Mouse (Mus musculus) embryonic facial prominence, embryonic 12.5 days (tissue): ENCODE measurements around the gene Rfc4. TPM values are rescaled to one million over a fixed set of nuclear protein-coding genes. Genes with fewer than 3 reads are reported as not detected.

Experiments
- ATAC-seq: fragments of 200-750 bp; cut with Nextera tagmentation; 2 replicates; pipeline ENCODE4 v1.8.0; 2017; ENCODE audit not compliant: insufficient number of reproducible peaks, insufficient read depth, low FRiP score, low TSS enrichment
- H3K27ac ChIP-seq: fragments of 300-500 bp; sonication (generic); 2 replicates; pipeline ENCODE4 v1.5.1; 2016; ENCODE audit warnings: mild to moderate bottlenecking
- H3K27me3 ChIP-seq: fragments of 300-500 bp; sonication (generic); 2 replicates; pipeline ENCODE4 v1.6.1; 2016; ENCODE audit warnings: mild to moderate bottlenecking, moderate library complexity
- H3K36me3 ChIP-seq: fragments of 300-500 bp; sonication (generic); 2 replicates; pipeline ENCODE4 v1.6.1; 2016; ENCODE audit warnings: mild to moderate bottlenecking
- H3K4me1 ChIP-seq: fragments of 300-500 bp; sonication (generic); 2 replicates; pipeline ENCODE4 v1.6.1; 2016
- H3K4me2 ChIP-seq: fragments of 300-500 bp; sonication (generic); replicated peaks from 2 replicates; pipeline ENCODE4 v1.6.1; 2016; ENCODE audit warnings: mild to moderate bottlenecking, moderate library complexity
- H3K4me3 ChIP-seq: fragments of 300-500 bp; sonication (generic); 2 replicates; pipeline ENCODE4 v1.5.1; 2016; ENCODE audit warnings: mild to moderate bottlenecking
- H3K9ac ChIP-seq: fragments of 300-500 bp; sonication (generic); 2 replicates; pipeline ENCODE4 v1.6.1; 2016; ENCODE audit warnings: mild to moderate bottlenecking, moderate library complexity
- H3K9me3 ChIP-seq: fragments of 300-500 bp; sonication (generic); 2 replicates; pipeline ENCODE4 v1.6.1; 2016; ENCODE audit warnings: mild to moderate bottlenecking, moderate library complexity
- WGBS: fragments of 180-500 bp; shearing (Covaris S2); methylation state at CpG from one replicate; pipeline ENCODE4 v1.1.7; 2016; 5-methylcytosine and 5-hydroxymethylcytosine counted together
- polyA plus RNA-seq: library from polyadenylated mRNA; unstranded; fragments of >200 nt; fragmentation: Nextera tagmentation; extraction: Ambion mirVana; gene quantifications from 2 replicates; pipeline ENCODE4 v1.2.1, GENCODE M21; 2016

Gene Rfc4
- polyA plus RNA-seq, 1 experiment from 2014 or later: 139 TPM

- no peaks in the 10 kb centered on the region for H3K9me3 ChIP-seq
- H3K27me3 ChIP-seq: no peaks in the 10 kb centered on the region
- 91% methylated on average over 3 of the region's 3 CpGs for WGBS
- H3K9ac ChIP-seq: no peak overlapping the region
- H3K36me3 ChIP-seq: no peaks in the 10 kb centered on the region
- no peak overlapping the region for H3K4me2 ChIP-seq
- ATAC-seq: no peak
- peaks cover 12% of the 10 kb centered on the region for H3K4me1 ChIP-seq
- no peak overlapping the region for H3K27ac ChIP-seq
- H3K4me3 ChIP-seq: no peak overlapping the region
These were observed 2.8 kb upstream of the Rfc4 start for GRCm38 (mm10) chr16:23130303-23130702.

DNA sequence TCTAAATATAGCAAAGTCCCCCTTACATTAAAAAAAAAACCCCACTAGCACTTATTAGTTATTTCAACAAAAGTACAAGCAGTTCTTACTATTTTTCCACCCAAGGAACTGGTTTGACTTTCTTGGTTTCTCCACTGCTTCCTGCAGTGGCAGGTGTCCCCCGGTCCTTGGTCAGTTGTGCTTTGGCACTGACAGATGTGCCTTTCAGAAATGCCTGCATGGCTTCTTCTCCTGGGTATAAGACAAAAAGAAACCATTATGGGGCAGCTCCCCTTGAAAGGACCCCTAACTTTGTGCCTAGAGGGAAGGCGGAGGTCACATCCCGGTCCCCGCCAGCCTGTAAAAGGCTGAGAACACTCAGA lies 245 bp downstream of the Rfc4 start:
- Histone ChIP-seq H3K4me1 (peaks cover 12% of the 10 kb centered on the region), H3K9me3 (no peaks in the 10 kb centered on the region), H3K9ac (peak overlapping the region; percentile 83), H3K27me3 (no peaks in the 10 kb centered on the region), H3K4me2 (peak overlapping the region; percentile 71), H3K36me3 (peaks cover 20% of the 10 kb centered on the region), H3K4me3 (peak overlapping the region; percentile 68), H3K27ac (peak overlapping the region; percentile 97)
- WGBS: 0% methylated on average over 4 of the region's 4 CpGs
- ATAC-seq: peak; percentile 30; the same call in 1 of the 2 replicates

- no peak overlapping the region for H3K4me3 ChIP-seq
- no peak overlapping the region for H3K9ac ChIP-seq
- 90% methylated on average over 4 of the region's 4 CpGs for WGBS
- no peaks in the 10 kb centered on the region for H3K27me3 ChIP-seq
- no peak overlapping the region for H3K4me2 ChIP-seq
- no peak for ATAC-seq
- H3K9me3 ChIP-seq: no peaks in the 10 kb centered on the region
- H3K4me1 ChIP-seq: peaks cover 12% of the 10 kb centered on the region
- H3K27ac ChIP-seq: no peak overlapping the region
- peaks cover 35% of the 10 kb centered on the region for H3K36me3 ChIP-seq
These were observed 3.1 kb downstream of the Rfc4 start for GRCm38 (mm10) chr16:23124398-23124797.

DNA sequence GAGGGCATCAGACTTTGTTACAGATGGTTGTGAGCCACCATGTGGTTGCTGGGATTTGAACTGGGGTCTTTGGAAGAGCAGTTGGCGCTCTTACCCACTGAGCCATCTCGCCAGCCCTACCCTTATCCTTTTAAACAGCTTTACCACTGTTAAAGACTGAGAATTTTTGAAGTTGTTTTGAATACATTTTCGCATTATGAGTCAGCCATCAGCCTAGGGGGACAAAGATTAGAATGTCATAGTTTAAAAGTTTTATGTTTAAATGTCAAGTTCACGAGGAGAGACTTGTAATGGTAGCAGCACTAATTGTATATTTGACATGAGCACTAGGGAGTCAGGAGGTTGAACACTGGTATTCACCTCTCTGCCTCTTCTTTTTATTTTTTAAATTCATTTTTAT lies 4.4 kb downstream of the Rfc4 start:
- ATAC-seq: no peak
- H3K4me3 ChIP-seq: no peak overlapping the region
- 91% methylated on average over 4 of the region's 4 CpGs for WGBS
- no peaks in the 10 kb centered on the region for H3K27me3 ChIP-seq
- no peaks in the 10 kb centered on the region for H3K9me3 ChIP-seq
- peaks cover 39% of the 10 kb centered on the region for H3K36me3 ChIP-seq
- H3K4me2 ChIP-seq: no peak overlapping the region
- no peak overlapping the region for H3K27ac ChIP-seq
- no peak overlapping the region for H3K9ac ChIP-seq
- H3K4me1 ChIP-seq: peaks cover 6% of the 10 kb centered on the region

- Histone ChIP-seq H3K27me3 (no peaks in the 10 kb centered on the region), H3K4me1 (peaks cover 6% of the 10 kb centered on the region), H3K9me3 (no peaks in the 10 kb centered on the region), H3K4me3 (no peak overlapping the region), H3K36me3 (peaks cover 42% of the 10 kb centered on the region), H3K9ac (no peak overlapping the region), H3K4me2 (no peak overlapping the region), H3K27ac (no peak overlapping the region)
- 86% methylated on average over 3 of the region's 3 CpGs for WGBS
- ATAC-seq: no peak
These were observed 5.1 kb downstream of the Rfc4 start for GRCm38 (mm10) chr16:23122446-23122845.

- H3K9me3 ChIP-seq: no peaks in the 10 kb centered on the region
- peaks cover 44% of the 10 kb centered on the region for H3K36me3 ChIP-seq
These were observed 10.4 kb downstream of the Rfc4 start for GRCm38 (mm10) chr16:23117173-23117572.

GRCm38 (mm10) chr16:23115486-23115885 lies 12.1 kb downstream of the Rfc4 start:
- H3K4me2 ChIP-seq: no peak overlapping the region
- H3K4me1 ChIP-seq: 0 out of 2 replicates have a peak, but pooled peaks cover 5% of the 10 kb centered on the region
- peaks cover 49% of the 10 kb centered on the region for H3K36me3 ChIP-seq
- no peaks in the 10 kb centered on the region for H3K27me3 ChIP-seq
- H3K4me3 ChIP-seq: no peak overlapping the region
- H3K9ac ChIP-seq: no peak overlapping the region
- H3K27ac ChIP-seq: no peak overlapping the region
- no peaks in the 10 kb centered on the region for H3K9me3 ChIP-seq
- no peak for ATAC-seq
- 81% methylated on average over 3 of the region's 3 CpGs for WGBS

More at GRCm38 (mm10) chr16:23117173-23117572, 10.4 kb downstream of the Rfc4 start:
- H3K9ac ChIP-seq: no peak overlapping the region
- H3K4me3 ChIP-seq: no peak overlapping the region
- no peaks in the 10 kb centered on the region for H3K27me3 ChIP-seq
- H3K4me2 ChIP-seq: no peak overlapping the region
- no peaks in the 10 kb centered on the region for H3K4me1 ChIP-seq
- ATAC-seq: no peak
- H3K27ac ChIP-seq: no peak overlapping the region
- WGBS: 63% methylated on average over 4 of the region's 4 CpGs

DNA sequence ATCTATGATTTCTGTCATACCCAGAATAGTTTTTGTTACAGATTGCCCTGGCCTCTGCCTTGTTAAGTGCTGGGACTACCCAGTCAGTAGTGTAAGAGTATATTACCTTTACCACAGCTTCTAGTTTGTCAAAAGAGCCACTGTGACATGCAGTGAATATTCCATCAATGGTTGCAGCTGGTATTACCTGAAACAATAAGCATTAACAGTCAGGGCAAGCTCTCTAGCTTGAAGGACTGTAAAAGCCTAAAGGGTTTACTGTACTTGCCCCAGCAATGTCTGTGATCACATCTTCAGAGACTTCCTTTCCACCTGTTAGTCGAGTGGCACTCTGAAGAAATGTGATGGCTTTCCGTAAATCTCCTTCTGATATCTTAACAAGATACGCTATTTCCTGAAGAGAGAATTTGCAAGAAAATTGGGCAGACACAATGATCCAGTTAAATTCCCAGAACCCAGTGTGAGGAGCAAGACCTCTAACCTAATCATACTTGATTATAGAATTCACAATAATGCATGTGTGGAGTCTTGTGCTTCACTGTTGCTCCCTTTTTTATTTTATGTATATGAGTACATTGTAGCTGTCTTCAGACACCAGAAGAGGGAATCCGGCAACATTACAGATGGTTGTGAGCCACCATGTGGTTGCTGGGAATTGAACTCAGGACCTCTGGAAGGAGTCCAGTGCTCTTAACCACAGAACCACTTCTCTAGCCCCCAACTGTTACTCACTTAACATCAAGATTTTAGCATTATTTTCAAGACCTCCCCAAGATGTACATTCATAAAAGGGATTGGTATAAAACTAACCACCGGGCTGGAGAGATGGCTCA lies 13.0 kb downstream of the Rfc4 start:
- 67% methylated on average over 5 of the region's 5 CpGs for WGBS
- H3K27me3 ChIP-seq: no peaks in the 10 kb centered on the region
- no peaks in the 10 kb centered on the region for H3K9me3 ChIP-seq
- H3K4me1 ChIP-seq: peaks cover 12% of the 10 kb centered on the region; the same call in 1 of the 2 replicates
- no peak for ATAC-seq
- no peak overlapping the region for H3K27ac ChIP-seq
- no peak overlapping the region for H3K4me3 ChIP-seq
- no peak overlapping the region for H3K9ac ChIP-seq
- H3K36me3 ChIP-seq: peaks cover 54% of the 10 kb centered on the region
- H3K4me2 ChIP-seq: no peak overlapping the region

DNA sequence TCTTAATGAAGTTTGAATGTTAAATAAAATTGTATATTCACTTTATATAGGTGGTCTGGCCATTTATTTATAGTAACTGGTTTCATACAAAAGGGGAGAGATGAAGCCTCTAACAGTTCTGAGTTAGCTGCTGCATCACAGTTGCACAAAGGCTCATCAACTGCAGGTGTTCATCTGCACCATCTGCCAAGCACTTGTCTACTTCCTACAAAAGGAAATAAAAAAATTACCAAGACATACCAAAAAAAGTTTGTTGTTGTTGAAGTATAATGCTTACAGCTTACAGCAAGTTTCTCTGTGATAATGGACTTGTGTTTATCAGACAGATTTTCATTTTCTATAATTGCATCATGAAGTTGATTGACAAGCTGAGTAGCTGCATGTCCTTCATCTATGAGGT lies 13.6 kb downstream of the Rfc4 start:
- ATAC-seq: no peak
- Histone ChIP-seq H3K9ac (no peak overlapping the region), H3K4me3 (no peak overlapping the region), H3K9me3 (no peaks in the 10 kb centered on the region), H3K36me3 (peaks cover 56% of the 10 kb centered on the region), H3K4me2 (no peak overlapping the region), H3K27ac (no peak overlapping the region), H3K27me3 (no peaks in the 10 kb centered on the region), H3K4me1 (peaks cover 19% of the 10 kb centered on the region; the same call in 1 of the 2 replicates)

- no peak overlapping the region for H3K4me3 ChIP-seq
- 60% methylated on average over 9 of the region's 9 CpGs for WGBS
- H3K4me2 ChIP-seq: no peak overlapping the region
- ATAC-seq: no peak
- H3K36me3 ChIP-seq: peaks cover 57% of the 10 kb centered on the region
- no peaks in the 10 kb centered on the region for H3K9me3 ChIP-seq
- H3K27me3 ChIP-seq: no peaks in the 10 kb centered on the region
- no peak overlapping the region for H3K27ac ChIP-seq
- H3K4me1 ChIP-seq: peaks cover 20% of the 10 kb centered on the region; the same call in 1 of the 2 replicates
- H3K9ac ChIP-seq: no peak overlapping the region
These were observed 14.6 kb downstream of the Rfc4 start for GRCm38 (mm10) chr16:23112861-23113435.

- H3K27me3 ChIP-seq: no peaks in the 10 kb centered on the region
- H3K27ac ChIP-seq: no peak overlapping the region
- no peak overlapping the region for H3K4me3 ChIP-seq
- peaks cover 20% of the 10 kb centered on the region; the same call in 1 of the 2 replicates for H3K4me1 ChIP-seq
- H3K4me2 ChIP-seq: no peak overlapping the region
- no peak overlapping the region for H3K9ac ChIP-seq
- H3K36me3 ChIP-seq: peaks cover 55% of the 10 kb centered on the region
- no peak for ATAC-seq
- H3K9me3 ChIP-seq: no peaks in the 10 kb centered on the region
- 83% methylated on average over 12 of the region's 12 CpGs for WGBS
These were observed 15.2 kb downstream of the Rfc4 start for GRCm38 (mm10) chr16:23112348-23112747.
